Mouse (Mus musculus): ENCODE data around the gene Usp28. TPM values are rescaled to one million over a fixed set of nuclear protein-coding genes. Genes with fewer than 3 reads are reported as not detected.

The Usp28 gene
- polyA plus RNA-seq, 1 experiment, result 6.2 TPM

GRCm38 (mm10) chr9:48994779-48995178 lies 9.6 kb downstream of the Usp28 start:
- H3K79me2 ChIP-seq (ENCODE audit: control insufficient read depth, insufficient read depth), result peaks cover 7% of the 10 kb centered on the region
- no peak overlapping the region for H3K4me3 ChIP-seq (ENCODE audit: insufficient read depth, poor library complexity, severe bottlenecking)
- TF ChIP-seq USF1 (IDR thresholded peaks at IDR 0.05; ENCODE audit: low read depth) (no peak), FOSL1 (IDR thresholded peaks at IDR 0.05; ENCODE audit: insufficient read depth, low read length, poor library complexity, severe bottlenecking) (no peak), MYOD1 (IDR thresholded peaks at IDR 0.05; ENCODE audit: control insufficient read depth, insufficient read length, low read depth) (no peak), CEBPB (IDR thresholded peaks at IDR 0.05; ENCODE audit: low read depth) (no peak), MAX (IDR thresholded peaks at IDR 0.05) (no peak), MYOG (IDR thresholded peaks at IDR 0.05; ENCODE audit: control insufficient read depth, extremely low read depth, insufficient read length) (no peak), CTCF (IDR thresholded peaks at IDR 0.05; ENCODE audit: control insufficient read depth, insufficient read depth, insufficient read length) (no peak)
- H3K79me3 ChIP-seq (ENCODE audit: low read depth), result peaks cover 6% of the 10 kb centered on the region
- no peak overlapping the region for H3ac ChIP-seq (ENCODE audit: control insufficient read depth, insufficient read length, low read depth)
- H3K36me3 ChIP-seq (ENCODE audit: control insufficient read depth, insufficient read depth), result no peaks in the 10 kb centered on the region
- H3K27me3 ChIP-seq (ENCODE audit: control insufficient read depth, insufficient read depth, insufficient read length), result no peaks in the 10 kb centered on the region

DNA sequence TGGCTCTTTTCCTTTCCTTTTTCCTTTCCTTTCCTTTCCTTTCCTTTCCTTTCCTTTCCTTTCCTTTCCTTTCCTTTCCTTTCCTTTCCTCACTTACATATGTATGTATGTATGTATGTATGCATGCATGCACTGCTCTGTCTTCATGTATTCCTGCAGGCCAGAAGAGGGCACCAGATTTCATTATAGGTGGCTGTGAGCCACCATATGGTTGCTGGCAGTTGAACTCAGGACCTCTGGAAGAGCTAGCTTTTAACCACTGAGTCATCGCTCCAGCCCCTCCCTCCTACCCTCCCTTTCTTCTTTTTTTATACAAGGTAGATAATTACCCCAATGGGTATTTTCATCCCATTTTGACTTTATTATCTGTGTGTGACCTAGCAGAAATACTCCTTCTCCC lies 10.6 kb downstream of the Usp28 start:
- no peak for TF ChIP-seq MAX (IDR thresholded peaks at IDR 0.05)
- TF ChIP-seq FOSL1 (IDR thresholded peaks at IDR 0.05; ENCODE audit: insufficient read depth, low read length, poor library complexity, severe bottlenecking), result no peak
- TF ChIP-seq MYOD1 (IDR thresholded peaks at IDR 0.05; ENCODE audit: control insufficient read depth, insufficient read length, low read depth), result no peak
- TF ChIP-seq CTCF (IDR thresholded peaks at IDR 0.05; ENCODE audit: control insufficient read depth, insufficient read depth, insufficient read length), result no peak
- no peak for TF ChIP-seq USF1 (IDR thresholded peaks at IDR 0.05; ENCODE audit: low read depth)
- no peak for TF ChIP-seq MYOG (IDR thresholded peaks at IDR 0.05; ENCODE audit: control insufficient read depth, extremely low read depth, insufficient read length)
- no peak for TF ChIP-seq CEBPB (IDR thresholded peaks at IDR 0.05; ENCODE audit: low read depth)
- Histone ChIP-seq H3K27me3 (ENCODE audit: control insufficient read depth, insufficient read depth, insufficient read length) (no peaks in the 10 kb centered on the region), H3K79me2 (ENCODE audit: control insufficient read depth, insufficient read depth) (peaks cover 7% of the 10 kb centered on the region), H3ac (ENCODE audit: control insufficient read depth, insufficient read length, low read depth) (no peak overlapping the region), H3K79me3 (ENCODE audit: low read depth) (peaks cover 4% of the 10 kb centered on the region), H3K4me3 (ENCODE audit: insufficient read depth, poor library complexity, severe bottlenecking) (no peak overlapping the region), H3K36me3 (ENCODE audit: control insufficient read depth, insufficient read depth) (peaks cover 4% of the 10 kb centered on the region)

DNA sequence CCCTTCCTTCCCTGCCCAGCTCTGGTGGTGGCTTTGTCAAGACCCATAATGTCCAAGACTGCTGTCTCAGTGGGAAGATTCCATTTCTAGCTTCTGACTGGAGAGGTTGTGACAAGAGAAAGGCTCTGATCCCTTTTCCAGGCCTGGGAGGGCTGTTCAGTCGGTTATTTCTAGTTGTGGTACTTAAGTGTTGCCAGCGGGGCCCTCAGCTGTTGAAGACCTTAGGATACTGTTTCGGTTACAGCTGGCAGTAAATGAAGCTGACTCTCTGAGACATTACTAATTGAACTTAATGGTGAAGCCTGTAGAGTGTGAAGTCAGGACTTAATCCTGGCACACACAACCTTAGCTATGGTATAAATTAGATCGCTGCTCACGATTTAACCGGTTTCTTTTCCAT lies 14.1 kb downstream of the Usp28 start:
- peaks cover 23% of the 10 kb centered on the region for H3K36me3 ChIP-seq (ENCODE audit: control insufficient read depth, insufficient read depth)
- H3K27me3 ChIP-seq (ENCODE audit: control insufficient read depth, insufficient read depth, insufficient read length), result no peaks in the 10 kb centered on the region
- TF ChIP-seq CTCF (IDR thresholded peaks at IDR 0.05; ENCODE audit: control insufficient read depth, insufficient read depth, insufficient read length), result no peak
- no peak for TF ChIP-seq CEBPB (IDR thresholded peaks at IDR 0.05; ENCODE audit: low read depth)
- TF ChIP-seq USF1 (IDR thresholded peaks at IDR 0.05; ENCODE audit: low read depth), result no peak
- TF ChIP-seq MYOD1 (IDR thresholded peaks at IDR 0.05; ENCODE audit: control insufficient read depth, insufficient read length, low read depth), result no peak
- TF ChIP-seq MAX (IDR thresholded peaks at IDR 0.05), result no peak
- TF ChIP-seq FOSL1 (IDR thresholded peaks at IDR 0.05; ENCODE audit: insufficient read depth, low read length, poor library complexity, severe bottlenecking), result no peak
- TF ChIP-seq MYOG (IDR thresholded peaks at IDR 0.05; ENCODE audit: control insufficient read depth, extremely low read depth, insufficient read length), result no peak
- no peaks in the 10 kb centered on the region for H3K79me2 ChIP-seq (ENCODE audit: control insufficient read depth, insufficient read depth)
- no peak overlapping the region for H3K4me3 ChIP-seq (ENCODE audit: insufficient read depth, poor library complexity, severe bottlenecking)
- H3ac ChIP-seq (ENCODE audit: control insufficient read depth, insufficient read length, low read depth), result no peak overlapping the region
- H3K79me3 ChIP-seq (ENCODE audit: low read depth), result peaks cover 4% of the 10 kb centered on the region

DNA sequence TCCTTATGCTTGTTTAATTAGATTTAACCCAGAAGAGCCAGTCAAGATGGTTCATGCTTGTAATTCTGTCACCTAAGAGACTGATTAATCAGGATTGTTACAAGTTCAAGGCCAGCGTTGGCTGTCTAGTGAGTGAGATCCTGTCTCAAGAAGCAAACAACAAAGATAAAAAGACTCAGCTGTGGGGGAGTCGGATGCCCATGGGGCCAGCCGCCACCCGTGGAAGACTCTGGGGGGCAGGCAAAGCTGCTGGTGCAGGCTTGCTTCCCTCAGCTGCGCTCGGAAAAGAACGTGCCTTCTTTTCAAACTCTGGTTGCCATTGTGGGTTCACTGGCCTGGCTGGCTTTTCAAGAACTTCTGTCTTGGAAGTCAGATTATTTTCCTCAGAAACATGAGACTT lies 30.6 kb downstream of the Usp28 start:
- Histone ChIP-seq H3ac (ENCODE audit: control insufficient read depth, insufficient read length, low read depth) (no peak overlapping the region), H3K79me2 (ENCODE audit: control insufficient read depth, insufficient read depth) (no peaks in the 10 kb centered on the region), H3K36me3 (ENCODE audit: control insufficient read depth, insufficient read depth) (peaks cover 27% of the 10 kb centered on the region), H3K27me3 (ENCODE audit: control insufficient read depth, insufficient read depth, insufficient read length) (no peaks in the 10 kb centered on the region), H3K4me3 (ENCODE audit: insufficient read depth, poor library complexity, severe bottlenecking) (no peak overlapping the region), H3K79me3 (ENCODE audit: low read depth) (no peaks in the 10 kb centered on the region)
- no peak for TF ChIP-seq USF1 (IDR thresholded peaks at IDR 0.05; ENCODE audit: low read depth)
- no peak for TF ChIP-seq FOSL1 (IDR thresholded peaks at IDR 0.05; ENCODE audit: insufficient read depth, low read length, poor library complexity, severe bottlenecking)
- TF ChIP-seq CEBPB (IDR thresholded peaks at IDR 0.05; ENCODE audit: low read depth), result no peak
- TF ChIP-seq MAX (IDR thresholded peaks at IDR 0.05), result no peak
- TF ChIP-seq MYOG (IDR thresholded peaks at IDR 0.05; ENCODE audit: control insufficient read depth, extremely low read depth, insufficient read length), result no peak
- TF ChIP-seq CTCF (IDR thresholded peaks at IDR 0.05; ENCODE audit: control insufficient read depth, insufficient read depth, insufficient read length), result no peak
- TF ChIP-seq MYOD1 (IDR thresholded peaks at IDR 0.05; ENCODE audit: control insufficient read depth, insufficient read length, low read depth), result no peak

DNA sequence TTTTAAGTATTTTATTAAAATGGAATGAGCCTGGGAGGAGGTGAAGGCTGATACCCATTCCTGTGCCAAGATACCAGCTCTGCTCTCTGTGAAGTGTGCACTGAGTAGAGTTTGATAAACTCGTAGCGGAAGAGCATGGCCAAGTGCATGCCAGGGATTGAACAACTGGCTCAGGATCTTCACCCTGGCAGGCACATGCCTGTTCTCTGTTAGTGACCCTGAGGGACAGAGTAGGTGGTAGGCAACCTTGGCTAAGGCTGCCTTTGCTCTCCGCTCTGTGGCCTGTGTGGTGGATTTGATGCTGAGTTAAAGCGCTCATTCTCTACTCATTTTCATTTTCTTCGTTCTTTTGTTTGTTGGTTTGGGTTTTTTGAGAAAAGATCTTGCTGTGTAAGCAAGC lies 36.1 kb downstream of the Usp28 start:
- no peak for TF ChIP-seq USF1 (IDR thresholded peaks at IDR 0.05; ENCODE audit: low read depth)
- no peak for TF ChIP-seq FOSL1 (IDR thresholded peaks at IDR 0.05; ENCODE audit: insufficient read depth, low read length, poor library complexity, severe bottlenecking)
- TF ChIP-seq CEBPB (IDR thresholded peaks at IDR 0.05; ENCODE audit: low read depth), result no peak
- no peak for TF ChIP-seq MAX (IDR thresholded peaks at IDR 0.05)
- TF ChIP-seq MYOG (IDR thresholded peaks at IDR 0.05; ENCODE audit: control insufficient read depth, extremely low read depth, insufficient read length), result no peak
- no peak for TF ChIP-seq CTCF (IDR thresholded peaks at IDR 0.05; ENCODE audit: control insufficient read depth, insufficient read depth, insufficient read length)
- Histone ChIP-seq H3K79me3 (ENCODE audit: low read depth) (no peaks in the 10 kb centered on the region), H3ac (ENCODE audit: control insufficient read depth, insufficient read length, low read depth) (no peak overlapping the region), H3K4me3 (ENCODE audit: insufficient read depth, poor library complexity, severe bottlenecking) (no peak overlapping the region), H3K36me3 (ENCODE audit: control insufficient read depth, insufficient read depth) (peaks cover 7% of the 10 kb centered on the region), H3K79me2 (ENCODE audit: control insufficient read depth, insufficient read depth) (no peaks in the 10 kb centered on the region), H3K27me3 (ENCODE audit: control insufficient read depth, insufficient read depth, insufficient read length) (no peaks in the 10 kb centered on the region)

DNA sequence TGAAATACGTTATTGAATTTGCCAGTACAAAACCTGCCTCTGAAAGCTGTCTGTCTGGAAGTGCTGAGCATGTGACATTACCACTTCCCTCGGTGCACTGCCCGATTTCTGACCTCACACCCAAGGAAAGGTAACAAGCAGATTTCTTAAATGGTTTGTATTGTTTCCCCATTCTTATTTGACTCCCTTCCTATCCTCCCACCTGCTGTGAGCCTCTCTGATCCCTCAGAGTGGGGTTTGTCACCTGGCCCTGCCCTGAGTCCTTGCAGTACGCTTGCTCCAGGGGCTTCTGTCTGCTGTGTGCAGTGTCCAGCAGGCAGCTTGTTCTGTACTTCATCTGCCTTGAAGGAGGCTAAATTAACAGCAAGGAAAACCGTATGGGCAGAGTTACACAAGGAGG lies 38.8 kb downstream of the Usp28 start:
- TF ChIP-seq MAX (IDR thresholded peaks at IDR 0.05) (no peak), MYOG (IDR thresholded peaks at IDR 0.05; ENCODE audit: control insufficient read depth, extremely low read depth, insufficient read length) (no peak), MYOD1 (IDR thresholded peaks at IDR 0.05; ENCODE audit: control insufficient read depth, insufficient read length, low read depth) (no peak), CEBPB (IDR thresholded peaks at IDR 0.05; ENCODE audit: low read depth) (no peak), FOSL1 (IDR thresholded peaks at IDR 0.05; ENCODE audit: insufficient read depth, low read length, poor library complexity, severe bottlenecking) (no peak), CTCF (IDR thresholded peaks at IDR 0.05; ENCODE audit: control insufficient read depth, insufficient read depth, insufficient read length) (no peak), USF1 (IDR thresholded peaks at IDR 0.05; ENCODE audit: low read depth) (no peak)
- H3K27me3 ChIP-seq (ENCODE audit: control insufficient read depth, insufficient read depth, insufficient read length), result no peaks in the 10 kb centered on the region
- H3K79me3 ChIP-seq (ENCODE audit: low read depth), result no peaks in the 10 kb centered on the region
- H3K36me3 ChIP-seq (ENCODE audit: control insufficient read depth, insufficient read depth), result peaks cover 9% of the 10 kb centered on the region
- H3K79me2 ChIP-seq (ENCODE audit: control insufficient read depth, insufficient read depth), result no peaks in the 10 kb centered on the region
- H3ac ChIP-seq (ENCODE audit: control insufficient read depth, insufficient read length, low read depth), result no peak overlapping the region
- no peak overlapping the region for H3K4me3 ChIP-seq (ENCODE audit: insufficient read depth, poor library complexity, severe bottlenecking)

Data from C2C12 (cell line).